Mouse (Mus musculus) embryonic facial prominence, embryonic 12.5 days (tissue): Measurements from ENCODE around the gene Arsa. TPM values are rescaled to one million over a fixed set of nuclear protein-coding genes. Genes with fewer than 3 reads are reported as not detected.

Source experiments
- ATAC-seq: fragments of 200-750 bp; cut with Nextera tagmentation; 2 replicates; pipeline ENCODE4 v1.8.0; 2017; ENCODE audit not compliant: insufficient number of reproducible peaks, insufficient read depth, low FRiP score, low TSS enrichment
- H3K27ac ChIP-seq: fragments of 300-500 bp; sonication (generic); 2 replicates; pipeline ENCODE4 v1.5.1; 2016; ENCODE audit warnings: mild to moderate bottlenecking
- H3K27me3 ChIP-seq: fragments of 300-500 bp; sonication (generic); 2 replicates; pipeline ENCODE4 v1.6.1; 2016; ENCODE audit warnings: mild to moderate bottlenecking, moderate library complexity
- H3K36me3 ChIP-seq: fragments of 300-500 bp; sonication (generic); 2 replicates; pipeline ENCODE4 v1.6.1; 2016; ENCODE audit warnings: mild to moderate bottlenecking
- H3K4me1 ChIP-seq: fragments of 300-500 bp; sonication (generic); 2 replicates; pipeline ENCODE4 v1.6.1; 2016
- H3K4me2 ChIP-seq: fragments of 300-500 bp; sonication (generic); replicated peaks from 2 replicates; pipeline ENCODE4 v1.6.1; 2016; ENCODE audit warnings: mild to moderate bottlenecking, moderate library complexity
- H3K4me3 ChIP-seq: fragments of 300-500 bp; sonication (generic); 2 replicates; pipeline ENCODE4 v1.5.1; 2016; ENCODE audit warnings: mild to moderate bottlenecking
- H3K9ac ChIP-seq: fragments of 300-500 bp; sonication (generic); 2 replicates; pipeline ENCODE4 v1.6.1; 2016; ENCODE audit warnings: mild to moderate bottlenecking, moderate library complexity
- H3K9me3 ChIP-seq: fragments of 300-500 bp; sonication (generic); 2 replicates; pipeline ENCODE4 v1.6.1; 2016; ENCODE audit warnings: mild to moderate bottlenecking, moderate library complexity
- WGBS: fragments of 180-500 bp; shearing (Covaris S2); methylation state at CpG from one replicate; pipeline ENCODE4 v1.1.7; 2016; 5-methylcytosine and 5-hydroxymethylcytosine counted together
- polyA plus RNA-seq: library from polyadenylated mRNA; unstranded; fragments of >200 nt; fragmentation: Nextera tagmentation; extraction: Ambion mirVana; gene quantifications from 2 replicates; pipeline ENCODE4 v1.2.1, GENCODE M21; 2016

The Arsa gene
- polyA plus RNA-seq, 1 experiment from 2014 or later = 18.2 TPM

DNA sequence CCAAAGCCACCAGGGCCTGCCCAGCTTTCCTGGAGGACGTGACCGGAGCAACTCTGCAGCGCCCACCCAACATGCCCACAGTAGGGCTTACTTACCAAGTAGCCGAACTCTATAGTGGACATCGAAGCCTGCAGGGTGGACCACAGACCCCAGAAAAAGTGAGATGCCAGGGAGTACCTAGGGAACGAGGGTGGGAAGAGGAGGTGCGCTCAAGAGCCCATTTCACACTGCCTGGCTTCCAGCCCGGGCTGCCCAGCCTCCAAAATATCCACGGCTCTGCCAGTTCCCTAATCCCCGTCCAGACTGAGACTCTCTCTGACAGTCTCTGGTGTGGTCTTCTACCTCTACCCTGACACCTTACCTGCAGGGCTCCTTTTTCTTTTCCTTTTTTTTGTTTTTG lies 50.5 kb downstream of the Arsa start:
- H3K4me1 ChIP-seq = peaks cover 16% of the 10 kb centered on the region
- no peak overlapping the region for H3K4me3 ChIP-seq
- H3K27me3 ChIP-seq = 0 out of 2 replicates have a peak, but pooled peaks cover 2% of the 10 kb centered on the region
- H3K4me2 ChIP-seq = no peak overlapping the region
- no peak for ATAC-seq
- H3K27ac ChIP-seq = no peak overlapping the region
- H3K9me3 ChIP-seq = no peaks in the 10 kb centered on the region
- peaks cover 19% of the 10 kb centered on the region for H3K36me3 ChIP-seq
- no peak overlapping the region for H3K9ac ChIP-seq
- 87% methylated on average over 10 of the region's 10 CpGs for WGBS

DNA sequence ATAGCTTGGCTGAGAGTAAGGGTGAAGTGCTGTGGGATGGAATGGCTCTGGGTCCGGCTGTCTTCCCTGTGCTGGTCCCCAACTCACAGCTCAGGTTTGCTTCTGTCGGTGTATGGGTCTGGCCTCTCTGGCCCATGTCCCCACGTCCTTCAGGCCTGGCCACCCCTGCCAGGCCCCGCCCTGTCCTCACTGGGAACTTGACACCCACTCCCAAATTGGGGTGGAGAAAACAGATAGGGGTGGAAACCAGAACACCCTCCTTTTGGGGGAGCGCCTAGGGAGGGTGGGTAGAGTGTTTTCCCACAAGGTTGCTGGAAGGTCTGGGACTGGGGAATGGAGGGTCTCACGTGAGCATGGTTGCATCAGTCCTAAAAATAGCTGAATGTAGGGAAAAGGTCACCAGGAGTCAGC lies 51.5 kb downstream of the Arsa start, which contains the start of gene Cpt1b:
TSS of gene Cpt1b (minus strand) at position 153 of the 411 bp plus-strand sequence.
- Histone ChIP-seq H3K36me3 (peaks cover 19% of the 10 kb centered on the region), H3K27ac (no peak within 1 kb of the TSS), H3K4me2 (0 out of 2 replicates have a peak within 1 kb of the TSS, but pooled peaks have one; percentile 12), H3K9ac (no peak within 1 kb of the TSS), H3K27me3 (0 out of 2 replicates have a peak, but pooled peaks cover 2% of the 10 kb centered on the region), H3K9me3 (no peaks in the 10 kb centered on the region), H3K4me3 (no peak within 1 kb of the TSS), H3K4me1 (peaks cover 16% of the 10 kb centered on the region)
- WGBS = 24% methylated on average over 6 of the region's 6 CpGs
- ATAC-seq = no peak

DNA sequence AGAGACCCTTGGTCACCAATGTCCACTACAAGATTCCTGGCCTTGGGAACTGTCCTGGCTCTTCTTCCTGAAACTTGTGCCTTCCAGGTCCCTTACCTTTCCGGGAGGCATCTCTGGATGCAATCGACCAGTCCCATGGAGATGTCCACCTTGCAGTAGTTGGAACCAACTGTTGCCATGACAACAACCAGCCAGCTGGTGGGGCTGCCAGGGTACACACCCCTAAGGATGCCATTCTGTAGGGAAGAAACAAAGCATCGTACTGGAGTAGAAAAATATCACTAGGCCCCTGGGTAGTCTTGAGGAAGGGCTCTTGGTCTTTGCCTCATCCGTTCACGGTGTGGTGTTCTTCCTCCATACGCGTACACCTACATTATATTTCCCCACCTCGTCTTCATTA lies 52.6 kb downstream of the Arsa start:
- no peak for ATAC-seq
- Histone ChIP-seq H3K36me3 (peaks cover 22% of the 10 kb centered on the region), H3K4me2 (no peak overlapping the region), H3K27ac (no peak overlapping the region), H3K4me1 (peaks cover 13% of the 10 kb centered on the region), H3K9me3 (no peaks in the 10 kb centered on the region), H3K9ac (no peak overlapping the region), H3K4me3 (no peak overlapping the region), H3K27me3 (0 out of 2 replicates have a peak, but pooled peaks cover 2% of the 10 kb centered on the region)
- whole genome bisulfite sequencing = 85% methylated on average over 8 of the region's 8 CpGs

Other genes starting within 250 kb of the Arsa start
- 60.9 and 61.6 TPM in 2 replicates for gene Sbf1, start 162.1 kb downstream of the Arsa start, polyA plus RNA-seq
- 0.18 TPM in 1 of 2 replicates, not detected in the other for gene Adm2, start 154.7 kb downstream of the Arsa start, polyA plus RNA-seq
- gene Miox, start 143.0 kb downstream of the Arsa start, polyA plus RNA-seq = not detected in 2 replicates
- gene Lmf2, start 121.8 kb downstream of the Arsa start, polyA plus RNA-seq = 54.5 and 58.8 TPM in 2 replicates
- 171 and 177 TPM in 2 replicates for gene Ncaph2, start 121.7 kb downstream of the Arsa start, polyA plus RNA-seq
- gene Sco2, start 103.6 kb downstream of the Arsa start, polyA plus RNA-seq = 5.5 and 6.2 TPM in 2 replicates
- gene Tymp, start 100.4 kb downstream of the Arsa start, polyA plus RNA-seq = 1.2 and 1.5 TPM in 2 replicates
- 0.27 and 0.51 TPM in 2 replicates for gene Odf3b, start 98.1 kb downstream of the Arsa start, polyA plus RNA-seq
- gene Klhdc7b, start 92.5 kb downstream of the Arsa start, polyA plus RNA-seq = 0.11 TPM in 1 of 2 replicates, not detected in the other
- not detected in 2 replicates for gene Syce3, start 66.9 kb downstream of the Arsa start, polyA plus RNA-seq
- 0.39 and 0.58 TPM in 2 replicates for gene Cpt1b, start 51.6 kb downstream of the Arsa start, polyA plus RNA-seq
- 3.5 and 4.7 TPM in 2 replicates for gene C730034F03Rik, start 47.8 kb downstream of the Arsa start, polyA plus RNA-seq
- gene Gm44502, start 47.7 kb downstream of the Arsa start, polyA plus RNA-seq = 0.22 TPM in 1 of 2 replicates, not detected in the other
- 60.2 and 68.7 TPM in 2 replicates for gene Chkb, start 47.5 kb downstream of the Arsa start, polyA plus RNA-seq
- 8.2 and 10.0 TPM in 2 replicates for gene Mapk8ip2, start 23.5 kb downstream of the Arsa start, polyA plus RNA-seq
- 3.0 and 4.7 TPM in 2 replicates for gene Shank3, start 22.2 kb upstream of the Arsa start, polyA plus RNA-seq
- 0.23 and 0.41 TPM in 2 replicates for gene Acr, start 90.9 kb upstream of the Arsa start, polyA plus RNA-seq
- 51.4 and 52.0 TPM in 2 replicates for gene Rabl2, start 114.5 kb upstream of the Arsa start, polyA plus RNA-seq